Comparison of ENCODE assay signal across 29 mouse cellular contexts in genomic region chr11:66963462-66963861, GRCm38 (mm10). TPM values are rescaled to one million over a fixed set of nuclear protein-coding genes. Genes with fewer than 3 reads are reported as not detected.
"Had no signal": no experiment of that assay in that cellular context is flagged by ENCODE, and none has a peak within 500 bp of the region (broad histone marks: within the 10 kb centered on the region; RNA-seq: fewer than 3 reads in every experiment).

No protein-coding gene starts in this region.

- H3K4me3 ChIP-seq: kidney, embryonic 15.5 days; left cerebral cortex, adult 2 months; liver, embryonic 13.5 days; megakaryocyte, embryonic 14.5 days; midbrain, embryonic 10.5 days; neural tube, embryonic 12.5 days; neural tube, embryonic 15.5 days; stomach, embryonic 15.5 days had no signal

- H3K27me3 ChIP-seq: kidney, embryonic 15.5 days; liver, embryonic 13.5 days; neural tube, embryonic 12.5 days; neural tube, embryonic 15.5 days; stomach, embryonic 15.5 days had no signal

- H3K9ac ChIP-seq: kidney, embryonic 15.5 days; liver, embryonic 13.5 days; neural tube, embryonic 12.5 days; neural tube, embryonic 15.5 days; stomach, embryonic 15.5 days had no signal

- H3K4me1 ChIP-seq: kidney, embryonic 15.5 days; liver, embryonic 13.5 days; megakaryocyte, embryonic 14.5 days; midbrain, embryonic 10.5 days; neural tube, embryonic 12.5 days; neural tube, embryonic 15.5 days; stomach, embryonic 15.5 days had no signal

- H3K27ac ChIP-seq: kidney, embryonic 15.5 days; left cerebral cortex, adult 2 months; liver, embryonic 13.5 days; midbrain, embryonic 10.5 days; neural tube, embryonic 12.5 days; neural tube, embryonic 15.5 days; stomach, embryonic 15.5 days had no signal

- ATAC-seq: lung, postnatal 0 days had no signal

- H3K9me3 ChIP-seq: kidney, embryonic 15.5 days; liver, embryonic 13.5 days; megakaryocyte, embryonic 14.5 days; midbrain, embryonic 10.5 days; neural tube, embryonic 12.5 days; neural tube, embryonic 15.5 days; stomach, embryonic 15.5 days had no signal

- H3K36me3 ChIP-seq: kidney, embryonic 15.5 days; liver, embryonic 13.5 days; midbrain, embryonic 10.5 days; neural tube, embryonic 12.5 days; neural tube, embryonic 15.5 days; stomach, embryonic 15.5 days had no signal

- H3K4me2 ChIP-seq: kidney, embryonic 15.5 days; liver, embryonic 13.5 days; neural tube, embryonic 12.5 days; neural tube, embryonic 15.5 days; stomach, embryonic 15.5 days had no signal

- DNase-seq: kidney, postnatal 10 days; kidney, postnatal 36 days; layer of hippocampus, postnatal 36 days; liver, embryonic 13.5 days; lung, adult 2 months; lung, postnatal 36 days; midbrain, embryonic 14.5 days; right cerebral cortex, adult 18-20 months; right cerebral cortex, postnatal 14 days; right cerebral cortex, postnatal 4 days; spleen, adult 18-20 months; thymus, postnatal 25 days had no signal

RNA-seq across cellular contexts. Expression of gene Tmem238l, which starts 7.0 kb away (rescaled TPM):
- total RNA-seq: layer of hippocampus, adult 8-10 months; layer of hippocampus, postnatal 10 days; layer of hippocampus, postnatal 36 days; left cerebral cortex, adult 2 months; left cerebral cortex, postnatal 10 days; left cerebral cortex, postnatal 36 days; liver, adult 2 months had no signal
- polyA plus RNA-seq: kidney, embryonic 15.5 days; limb, embryonic 11.5 days; limb, embryonic 14.5 days; liver, adult 2 months; liver, embryonic 13.5 days; liver, embryonic 16.5 days; lung, postnatal 0 days; midbrain, embryonic 10.5 days; midbrain, embryonic 14.5 days; neural tube, embryonic 12.5 days; neural tube, embryonic 15.5 days had no signal

RNA-seq across cellular contexts. Expression of gene Pirt, which starts 51.7 kb away (rescaled TPM):
- total RNA-seq: liver, adult 2 months had no signal
- polyA plus RNA-seq: limb, embryonic 11.5 days; liver, adult 2 months; liver, embryonic 13.5 days; thymus, postnatal 0 days had no signal
